Mouse (Mus musculus): ENCODE data around the gene Rnase4.

DNA sequence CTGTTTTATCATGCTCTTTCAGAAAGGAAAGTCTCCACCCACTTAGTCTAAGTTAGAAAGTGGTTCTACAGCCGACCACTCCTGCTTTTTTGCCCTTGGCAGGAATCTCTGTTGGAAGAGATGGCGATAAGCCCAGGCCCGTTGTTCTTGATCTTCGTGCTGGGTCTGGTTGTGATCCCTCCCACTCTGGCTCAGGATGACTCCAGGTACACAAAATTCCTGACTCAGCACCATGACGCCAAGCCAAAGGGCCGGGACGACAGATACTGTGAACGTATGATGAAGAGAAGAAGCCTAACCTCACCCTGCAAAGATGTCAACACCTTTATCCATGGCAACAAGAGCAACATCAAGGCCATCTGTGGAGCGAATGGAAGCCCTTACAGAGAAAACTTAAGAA, 10.4 kb downstream of the Rnase4 start:
- TF ChIP-seq GATA1 (IDR thresholded peaks at IDR 0.05; ENCODE audit: borderline replicate concordance, low read length) (no peak), FLI1 (IDR thresholded peaks at IDR 0.05; ENCODE audit: low read length) (no peak)

Data from megakaryocyte, embryonic 14.5 days (primary cell).